Mouse (Mus musculus) cerebellum, adult 2 months (tissue): ENCODE measurements at regions not wholly inside any gene's neighbourhood (a gene's known extent, or its start where the extent isn't known, plus 50 kb on each side); places are given as distances from the start of the nearest gene placed in this dataset.

ENCODE experiments used
- DNase-seq, 2 experiments: peaks; one replicate each; pipeline ENCODE4 v3.0.0; 2021
- H3K27ac ChIP-seq: fragments of 200-500 bp; 2 replicates; pipeline ENCODE4 v1.5.1; 2012; ENCODE audit warnings: low read length, control low read depth, inconsistent platforms; ENCODE audit not compliant: insufficient read depth
- H3K27me3 ChIP-seq: fragments of 200-500 bp; 2 replicates; pipeline ENCODE4 v1.6.1; 2012; ENCODE audit warnings: inconsistent platforms, mild to moderate bottlenecking, low read length, moderate library complexity; ENCODE audit not compliant: control insufficient read depth, insufficient read depth
- H3K4me1 ChIP-seq: fragments of 200-500 bp; 2 replicates; pipeline ENCODE4 v1.6.1; 2011; ENCODE audit warnings: low read length; ENCODE audit not compliant: control insufficient read depth, insufficient read depth
- H3K4me3 ChIP-seq: fragments of 200-500 bp; replicated peaks from 2 replicates; pipeline ENCODE3; 2011; ENCODE audit warnings: mild to moderate bottlenecking, low read depth, low read length, control low read depth; ENCODE audit not compliant: insufficient read depth
- CTCF ChIP-seq: fragments of 200-500 bp; IDR thresholded peaks from 2 replicates; pipeline ENCODE4 v1.5.1; 2011; ENCODE audit warnings: low read depth, mild to moderate bottlenecking, control low read depth, low read length, moderate library complexity, borderline replicate concordance; ENCODE audit not compliant: insufficient read depth
- POLR2A ChIP-seq: fragments of 200-500 bp; IDR thresholded peaks from 2 replicates; pipeline ENCODE4 v1.6.1; 2011; ENCODE audit warnings: low read length, control low read depth, borderline replicate concordance; ENCODE audit not compliant: insufficient read depth
- WGBS: fragments of 180-500 bp; shearing (Covaris S2); methylation state at CpG from one replicate; pipeline ENCODE4 v1.1.7; 2018; 5-methylcytosine and 5-hydroxymethylcytosine counted together

DNA sequence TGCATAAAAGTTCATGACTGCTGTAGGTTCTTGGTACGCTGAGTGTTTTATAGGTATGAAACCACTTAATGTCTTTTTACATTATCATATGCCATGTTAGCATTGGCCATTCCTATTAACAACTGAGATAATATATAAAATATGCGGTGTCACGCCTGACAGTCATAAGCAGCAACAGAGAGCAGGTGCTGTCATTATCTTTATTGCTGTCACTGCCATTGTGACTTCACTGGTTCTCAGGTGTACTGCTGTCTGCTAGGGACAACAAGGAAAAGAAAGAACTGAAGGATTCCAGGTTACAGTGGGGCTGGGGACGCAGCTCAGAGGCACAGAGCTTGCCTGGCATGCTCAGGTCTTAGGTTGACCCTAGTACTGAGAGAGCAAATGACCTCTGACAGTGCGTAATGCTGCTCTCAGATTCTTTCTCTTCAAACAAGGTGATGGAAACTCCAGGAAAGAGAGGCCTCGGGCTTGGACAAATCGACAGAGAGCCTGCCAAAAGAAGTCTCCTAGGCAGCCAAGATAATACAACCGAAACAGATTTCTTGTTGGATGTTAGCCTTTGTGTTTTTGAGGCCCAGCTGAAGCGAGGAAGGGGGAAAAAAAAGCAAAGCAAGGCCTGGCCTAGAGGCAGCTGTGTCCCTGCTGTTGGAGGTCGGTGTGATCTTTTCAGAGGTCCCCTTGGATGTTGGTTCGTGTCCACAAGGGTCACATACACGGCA lies 136.3 kb upstream of the Fbxo11 start:
- H3K4me3 ChIP-seq: no peak overlapping the region
- no peaks in the 10 kb centered on the region for H3K4me1 ChIP-seq
- no peak for TF ChIP-seq POLR2A
- no peak for TF ChIP-seq CTCF
- DNase-seq: no peak
- H3K27ac ChIP-seq: no peak overlapping the region
- WGBS: 44% methylated on average over 12 of the region's 12 CpGs
- H3K27me3 ChIP-seq: no peaks in the 10 kb centered on the region

DNA sequence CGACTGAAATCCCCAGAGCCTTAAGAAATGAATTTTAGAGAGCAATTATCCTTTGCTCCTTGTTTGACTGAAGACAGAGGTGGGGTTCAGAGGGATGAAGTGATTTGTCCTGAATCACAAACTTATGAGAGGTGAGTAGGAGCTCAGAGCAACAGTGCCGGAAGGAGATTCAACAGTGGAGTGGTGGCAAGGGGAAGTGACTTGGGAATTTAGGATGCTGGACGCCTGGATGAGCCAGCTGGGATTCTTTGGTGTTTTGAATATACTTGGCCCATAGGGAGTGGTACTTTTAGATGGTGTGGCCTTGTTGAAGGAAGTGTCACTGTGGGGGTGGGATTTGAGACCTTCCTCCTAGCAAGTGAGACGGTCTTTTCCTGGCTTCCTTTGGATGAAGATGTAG lies 137.1 kb upstream of the Fbxo11 start:
- DNase-seq: no peak

DNA sequence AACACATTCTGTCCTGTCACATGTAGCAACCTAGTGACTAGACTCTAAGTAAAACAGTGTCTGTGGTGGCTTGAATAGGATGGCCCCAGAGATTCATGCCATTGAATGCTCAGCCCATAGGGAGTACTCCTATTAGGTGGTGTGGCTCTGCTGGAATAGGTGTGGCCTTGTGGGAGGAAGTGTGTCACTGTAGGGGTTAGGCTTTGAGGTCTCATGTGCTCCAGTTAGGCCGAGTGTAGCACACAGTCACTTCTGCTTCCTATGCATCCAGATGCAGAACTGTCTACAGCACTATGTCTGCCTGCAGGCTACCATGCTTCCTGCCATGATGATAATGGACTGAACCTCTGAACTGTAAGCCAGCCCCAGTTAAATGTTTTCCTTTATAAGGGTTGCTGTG lies 144.5 kb upstream of the Fbxo11 start:
- no peak for DNase-seq
- TF ChIP-seq CTCF (no peak), POLR2A (no peak)
- no peak overlapping the region for H3K4me3 ChIP-seq
- no peaks in the 10 kb centered on the region for H3K4me1 ChIP-seq
- no peak overlapping the region for H3K27ac ChIP-seq
- H3K27me3 ChIP-seq: no peaks in the 10 kb centered on the region
- 79% methylated on average over 1 of the region's 1 CpGs for WGBS

More for the DNA sequence above, 137.1 kb upstream of the Fbxo11 start:
- no peak overlapping the region for H3K27ac ChIP-seq
- H3K4me3 ChIP-seq: no peak overlapping the region
- 82% methylated on average over 4 of the region's 4 CpGs for WGBS
- no peak for TF ChIP-seq CTCF
- TF ChIP-seq POLR2A: no peak
- no peaks in the 10 kb centered on the region for H3K27me3 ChIP-seq
- H3K4me1 ChIP-seq: no peaks in the 10 kb centered on the region

DNA sequence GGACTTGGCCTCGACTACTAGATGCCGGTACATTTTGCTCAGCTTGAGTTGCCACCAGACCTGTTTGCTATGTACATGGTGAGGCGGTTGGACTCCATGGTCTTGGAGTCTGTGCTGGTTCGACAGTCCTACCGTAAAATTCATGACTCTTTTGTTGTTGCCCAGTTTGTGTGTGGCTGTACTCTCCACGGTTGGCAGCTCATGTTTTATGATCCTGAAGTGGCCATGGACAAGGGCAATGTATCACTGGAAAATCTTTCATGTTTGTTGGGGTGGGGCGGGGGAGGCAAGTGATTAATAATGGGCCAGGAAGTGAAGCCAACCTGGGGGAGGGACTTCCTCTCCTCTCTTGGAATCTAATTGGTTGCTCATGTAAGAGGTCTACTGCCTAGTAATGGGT lies 147.0 kb upstream of the Fbxo11 start:
- no peaks in the 10 kb centered on the region for H3K4me1 ChIP-seq
- WGBS: 80% methylated on average over 7 of the region's 7 CpGs
- TF ChIP-seq POLR2A (no peak), CTCF (no peak)
- H3K4me3 ChIP-seq: no peak overlapping the region
- H3K27ac ChIP-seq: no peak overlapping the region
- DNase-seq: no peak
- H3K27me3 ChIP-seq: no peaks in the 10 kb centered on the region

DNA sequence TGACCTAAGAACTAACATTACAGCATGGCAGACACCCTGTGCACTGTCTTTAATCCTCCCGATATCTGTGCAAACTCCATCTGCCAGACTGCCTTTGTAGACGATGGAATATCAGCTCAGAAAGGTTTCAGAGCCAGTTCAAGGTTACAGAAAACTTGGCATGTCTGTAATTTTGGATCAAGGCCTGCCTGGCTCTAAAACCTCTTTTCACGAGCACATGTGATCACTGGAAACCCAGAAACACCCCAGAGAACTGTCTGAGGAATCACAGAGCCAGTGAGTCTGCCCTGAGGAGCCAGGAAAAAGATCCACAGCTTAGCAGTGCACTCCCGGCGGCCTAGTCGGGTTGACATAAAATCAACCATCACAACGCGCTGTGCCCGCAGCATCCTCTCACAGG lies 149.7 kb upstream of the Fbxo11 start:
- no peak for TF ChIP-seq POLR2A
- TF ChIP-seq CTCF: no peak
- Histone ChIP-seq H3K4me3 (no peak overlapping the region), H3K27ac (no peak overlapping the region), H3K4me1 (no peaks in the 10 kb centered on the region), H3K27me3 (no peaks in the 10 kb centered on the region)
- 45% methylated on average over 9 of the region's 9 CpGs for WGBS
- DNase-seq: peak in 1 of 2 experiments; percentile 4

DNA sequence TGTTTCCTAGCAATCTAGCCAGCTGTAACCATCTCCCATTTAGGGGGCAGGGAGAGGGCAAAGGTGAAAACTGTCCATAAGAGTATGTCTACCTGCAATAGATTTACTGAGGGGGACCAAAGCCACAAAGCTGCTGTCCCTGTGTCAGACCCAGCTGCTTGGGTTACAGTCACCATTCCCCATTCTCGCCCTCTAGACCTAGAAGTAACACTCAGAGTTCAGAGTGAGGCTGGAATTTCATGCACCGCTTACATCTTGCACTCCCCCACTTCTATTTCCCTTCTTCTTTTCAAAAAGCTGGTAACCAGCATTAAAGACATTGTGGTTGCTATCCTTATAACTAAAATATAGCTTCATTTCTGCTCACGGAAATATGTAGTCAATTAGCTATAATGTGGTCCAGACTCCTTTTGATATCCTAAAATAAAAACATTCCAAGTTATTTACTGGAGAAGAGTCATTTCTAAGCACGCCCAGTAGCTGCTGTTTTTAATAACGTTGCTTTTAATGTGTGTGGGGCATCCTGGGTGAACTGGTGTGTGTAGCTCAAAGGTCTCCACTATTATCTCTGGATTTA lies 157.4 kb upstream of the Fbxo11 start:
- no peak overlapping the region for H3K4me3 ChIP-seq
- H3K27me3 ChIP-seq: no peaks in the 10 kb centered on the region
- no peak for DNase-seq
- no peak for TF ChIP-seq POLR2A
- no peak for TF ChIP-seq CTCF
- 90% methylated on average over 5 of the region's 5 CpGs for WGBS
- no peaks in the 10 kb centered on the region for H3K4me1 ChIP-seq
- H3K27ac ChIP-seq: no peak overlapping the region

DNA sequence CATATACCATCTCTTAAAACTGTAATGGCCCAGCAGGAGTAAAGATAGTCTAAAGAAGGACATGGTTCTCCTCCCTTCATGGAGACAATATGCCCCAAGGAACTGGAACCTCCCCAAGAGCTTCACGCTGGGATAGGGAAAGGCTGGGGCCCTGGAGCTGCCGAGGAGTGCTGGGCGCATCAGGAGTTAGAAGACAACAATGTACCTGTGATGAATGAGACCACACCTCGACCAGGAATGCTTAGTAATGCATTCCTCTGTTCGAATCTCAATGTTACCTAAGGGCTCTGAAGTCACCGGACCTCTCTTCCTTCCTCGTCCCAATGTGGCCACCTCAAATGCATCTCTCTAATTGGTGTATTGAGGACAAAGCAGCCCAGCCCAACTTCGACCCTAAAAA lies 175.4 kb upstream of the Fbxo11 start:
- DNase-seq: no peak
- Histone ChIP-seq H3K27me3 (no peaks in the 10 kb centered on the region), H3K4me1 (no peaks in the 10 kb centered on the region), H3K4me3 (no peak overlapping the region), H3K27ac (no peak overlapping the region)
- 81% methylated on average over 8 of the region's 8 CpGs for WGBS
- no peak for TF ChIP-seq POLR2A
- no peak for TF ChIP-seq CTCF

DNA sequence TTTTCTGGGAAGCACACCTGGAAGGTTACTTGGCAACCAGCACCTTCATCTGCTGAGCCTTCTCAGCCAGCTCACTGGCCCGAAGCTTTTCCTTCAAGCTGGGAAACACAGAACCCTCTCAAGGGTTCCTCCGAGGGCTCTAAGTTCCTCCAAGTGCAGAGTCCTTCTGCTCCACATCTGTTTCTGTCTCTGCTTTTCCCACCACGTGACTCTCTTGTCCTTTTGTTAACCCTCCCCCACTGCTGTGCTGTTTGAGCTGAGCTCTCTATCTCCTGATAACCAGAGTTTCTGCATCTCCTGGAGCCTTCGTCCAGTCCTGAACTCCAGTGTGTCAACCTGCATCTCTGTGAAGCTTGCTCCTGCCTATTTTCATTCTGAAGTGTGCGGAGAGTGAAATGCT lies 183.5 kb upstream of the Fbxo11 start:
- DNase-seq: no peak
- TF ChIP-seq CTCF (no peak), POLR2A (no peak)
- no peak overlapping the region for H3K27ac ChIP-seq
- H3K4me3 ChIP-seq: no peak overlapping the region
- H3K27me3 ChIP-seq: no peaks in the 10 kb centered on the region
- WGBS: 58% methylated on average over 5 of the region's 5 CpGs
- no peaks in the 10 kb centered on the region for H3K4me1 ChIP-seq
